In genomic region chr11:97448611-97449394, GRCm38 (mm10) we compare ENCODE assay signal across 9 mouse cellular contexts. TPM values are rescaled to one million over a fixed set of nuclear protein-coding genes. Genes with fewer than 3 reads are reported as not detected.
DNase-seq lines count a peak whose midpoint lies in the region; ATAC-seq and TF ChIP-seq lines count a peak whose summit lies in the region.
"Had no signal": no experiment of that assay in that cellular context is flagged by ENCODE, and none has a peak within 500 bp of the region (broad histone marks: within the 10 kb centered on the region; RNA-seq: fewer than 3 reads in every experiment).

No protein-coding gene starts in this region.

- TF ChIP-seq CTCF in intestine, postnatal 0 days (IDR thresholded peaks at IDR 0.05; ENCODE audit: low read depth) = no peak

- H3K9me3 ChIP-seq in intestine, embryonic 14.5 days (ENCODE audit: control insufficient read depth, low read length) = no peaks in the 10 kb centered on the region
- H3K9me3 ChIP-seq in intestine, postnatal 0 days (ENCODE audit: control insufficient read depth) = no peaks in the 10 kb centered on the region
- no peaks in the 10 kb centered on the region for H3K9me3 ChIP-seq in heart, embryonic 16.5 days (replicated peaks; ENCODE audit: control insufficient read depth, low read length)

- ATAC-seq in intestine, embryonic 14.5 days (replicated peaks; ENCODE audit: low FRiP score, low TSS enrichment, low read depth) = no peak
- ATAC-seq in intestine, postnatal 0 days = no peak
- ATAC-seq in heart, embryonic 16.5 days (replicated peaks; ENCODE audit: extremely low read depth, insufficient read depth, low FRiP score) = no peak

- no peak overlapping the region for H3K4me2 ChIP-seq in intestine, embryonic 14.5 days (ENCODE audit: low read length)
- no peak overlapping the region for H3K4me2 ChIP-seq in intestine, postnatal 0 days (replicated peaks; ENCODE audit: low read depth)
- H3K4me2 ChIP-seq in heart, embryonic 16.5 days (ENCODE audit: low read depth, low read length) = no peak overlapping the region

- WGBS in intestine, embryonic 14.5 days = 84% methylated on average over 11 of the region's 11 CpGs
- 84% methylated on average over 11 of the region's 11 CpGs for WGBS in intestine, postnatal 0 days
- WGBS in heart, embryonic 16.5 days = 80% methylated on average over 11 of the region's 11 CpGs

- no peak overlapping the region for H3K9ac ChIP-seq in intestine, embryonic 14.5 days (ENCODE audit: low read length)
- H3K9ac ChIP-seq in intestine, postnatal 0 days (ENCODE audit: low read depth, low read length) = no peak overlapping the region
- H3K9ac ChIP-seq in heart, embryonic 16.5 days (ENCODE audit: low read length) = peak overlapping the region; percentile 69; the same call in 1 of the 2 replicates

- peak overlapping the region; percentile 80; the same call in 1 of the 2 replicates for H3K27ac ChIP-seq in intestine, embryonic 14.5 days (ENCODE audit: low read depth)
- no peak overlapping the region for H3K27ac ChIP-seq in intestine, postnatal 0 days (ENCODE audit: low read depth, low read length)
- peak overlapping the region; percentile 90 for H3K27ac ChIP-seq in heart, embryonic 16.5 days (ENCODE audit: low read length)

- no peak overlapping the region for H3K4me3 ChIP-seq in intestine, embryonic 14.5 days (ENCODE audit: low read depth, low read length)
- H3K4me3 ChIP-seq in intestine, postnatal 0 days (ENCODE audit: low read depth, low read length) = no peak overlapping the region
- H3K4me3 ChIP-seq in heart, embryonic 16.5 days (ENCODE audit: low read length) = no peak overlapping the region

- peaks cover 14% of the 10 kb centered on the region for H3K4me1 ChIP-seq in intestine, embryonic 14.5 days (replicated peaks; ENCODE audit: control insufficient read depth, insufficient read depth, low read length)
- no peaks in the 10 kb centered on the region for H3K4me1 ChIP-seq in intestine, postnatal 0 days (replicated peaks; ENCODE audit: control insufficient read depth, insufficient read depth, low read length)
- peaks cover 30% of the 10 kb centered on the region for H3K4me1 ChIP-seq in heart, embryonic 16.5 days (ENCODE audit: control insufficient read depth, insufficient read depth, low read length)

- DNase-seq in intestine, embryonic 14.5 days (ENCODE audit: low spot score) = no peak
- peak; percentile 81 for DNase-seq in adrenal gland, postnatal 10 days
- peak; percentile 61 for DNase-seq in lung, postnatal 10 days
- DNase-seq in MN1 (ENCODE audit: low spot score) = no peak
- DNase-seq in frontal cortex, postnatal 10 days (ENCODE audit: low spot score in 2 of 2) = no peak
- DNase-seq in cerebellum, adult 9-10 months = no peak

- no peaks in the 10 kb centered on the region for H3K27me3 ChIP-seq in intestine, embryonic 14.5 days (replicated peaks; ENCODE audit: control insufficient read depth, insufficient read depth, low read length)
- H3K27me3 ChIP-seq in intestine, postnatal 0 days (replicated peaks; ENCODE audit: control insufficient read depth, insufficient read depth, low read length) = no peaks in the 10 kb centered on the region
- H3K27me3 ChIP-seq in heart, embryonic 16.5 days (ENCODE audit: control insufficient read depth, insufficient read depth, low read length) = no peaks in the 10 kb centered on the region

- H3K36me3 ChIP-seq in intestine, embryonic 14.5 days (ENCODE audit: control insufficient read depth, insufficient read depth, low read length) = peaks cover 68% of the 10 kb centered on the region
- H3K36me3 ChIP-seq in intestine, postnatal 0 days (ENCODE audit: control insufficient read depth, insufficient read depth) = peaks cover 50% of the 10 kb centered on the region
- peaks cover 69% of the 10 kb centered on the region for H3K36me3 ChIP-seq in heart, embryonic 16.5 days (ENCODE audit: control insufficient read depth, insufficient read depth)

RNA-seq across cellular contexts. Expression of gene Arhgap23, which starts 33.5 kb away (rescaled TPM):
- polyA plus RNA-seq in intestine, embryonic 14.5 days (2014; fragmentation: Nextera tagmentation; extraction: Ambion mirVana) = 5.0 and 5.1 TPM in 2 replicates
- 3.5 and 4.6 TPM in 2 replicates for polyA plus RNA-seq in intestine, postnatal 0 days (2015; fragmentation: Nextera tagmentation; extraction: Ambion mirVana)
- total RNA-seq in adrenal gland, postnatal 10 days (2021) = 10 to 100 TPM; 30.9 to 32.3 TPM
- 5.5 and 6.1 TPM in 2 replicates for polyA plus RNA-seq in heart, embryonic 16.5 days (2015; fragmentation: Nextera tagmentation; extraction: Ambion mirVana)

RNA-seq across cellular contexts. Expression of gene 4933428G20Rik, which starts 51.3 kb away (rescaled TPM):
- polyA plus RNA-seq in intestine, embryonic 14.5 days (2014; fragmentation: Nextera tagmentation; extraction: Ambion mirVana) = 0.12 TPM in 2 replicates
- polyA plus RNA-seq in intestine, postnatal 0 days (2015; fragmentation: Nextera tagmentation; extraction: Ambion mirVana) = 0.10 and 0.21 TPM in 2 replicates
- total RNA-seq in adrenal gland, postnatal 10 days (2021) = under 1 TPM in 1 of 2 experiments, not detected in 1; 0.18 TPM
- polyA plus RNA-seq in heart, embryonic 16.5 days (2015; fragmentation: Nextera tagmentation; extraction: Ambion mirVana) = 0.92 and 1.2 TPM in 2 replicates
- total RNA-seq: MEL had no signal

Comparison
In these comparisons a context has a peak if more than half of its experiments do, and no peak if none do; other contexts are left out.
1. DNase-seq: peak in adrenal gland, postnatal 10 days (single experiment) and lung, postnatal 10 days (single experiment); none in intestine, embryonic 14.5 days (single experiment), MN1 (single experiment), frontal cortex, postnatal 10 days (0 of 2) and cerebellum, adult 9-10 months (single experiment).